In the genomic region with DNA sequence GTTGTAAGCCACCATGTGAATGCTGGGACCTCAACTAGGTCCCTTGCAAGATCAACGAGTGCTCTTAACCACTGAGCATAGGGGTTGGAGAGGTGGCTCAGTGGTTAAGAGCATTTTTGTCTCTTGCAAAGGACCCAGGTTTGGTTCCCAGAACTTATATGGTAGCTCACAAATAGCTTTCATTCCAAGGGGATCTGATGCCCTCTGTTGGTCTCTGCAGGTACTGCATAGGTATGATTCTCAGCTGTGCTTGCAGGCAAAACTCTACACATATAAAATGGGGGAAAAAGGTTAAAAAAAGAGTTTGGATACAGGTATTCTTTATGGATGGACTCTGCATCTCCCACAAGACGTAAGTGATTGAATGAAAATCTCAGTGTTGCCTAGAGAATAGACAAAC, we compare ENCODE assay signal across 9 mouse cellular contexts. TPM values are rescaled to one million over a fixed set of nuclear protein-coding genes. Genes with fewer than 3 reads are reported as not detected.
DNase-seq lines count a peak whose midpoint lies in the region; ATAC-seq and TF ChIP-seq lines count a peak whose summit lies in the region.
"Had no signal": no experiment of that assay in that cellular context is flagged by ENCODE, and none has a peak within 500 bp of the region (broad histone marks: within the 10 kb centered on the region; RNA-seq: fewer than 3 reads in every experiment).

No protein-coding gene starts in this region.

- no peaks in the 10 kb centered on the region; the same call in 1 of the 2 replicates for H3K9me3 ChIP-seq in E14TG2a.4 (ENCODE audit: low read length)
- H3K9me3 ChIP-seq: neural tube, embryonic 13.5 days had no signal

- ATAC-seq in inflammation-experienced regulatory T-cells, adult 6 months = no peak

- DNase-seq in heart, postnatal 4 days = peak; percentile 14
- no peak for DNase-seq in heart, adult 9 months (ENCODE audit: low spot score in 2 of 2)
- DNase-seq in embryo, embryonic 10 days (ENCODE audit: low spot score) = peak; percentile 41
- DNase-seq in natural killer cell, adult 2 months (ENCODE audit: low spot score in 2 of 2) = peak; percentile 30 to 37
- DNase-seq in gastrocnemius, postnatal 25 days = no peak
- no peak for DNase-seq in layer of hippocampus, adult 8-10 months (ENCODE audit: low spot score in 2 of 2)

- no peak overlapping the region for H3K4me3 ChIP-seq in E14TG2a.4 (replicated peaks; ENCODE audit: low read length)
- H3K4me3 ChIP-seq: neural tube, embryonic 13.5 days had no signal

- H3K36me3 ChIP-seq in E14TG2a.4 (ENCODE audit: insufficient read depth, low read length) = 0 out of 2 replicates have a peak, but pooled peaks cover under 1% of the 10 kb centered on the region
- H3K36me3 ChIP-seq: neural tube, embryonic 13.5 days had no signal

- no peaks in the 10 kb centered on the region for H3K27me3 ChIP-seq in E14TG2a.4 (ENCODE audit: insufficient read depth, low read length)
- H3K27me3 ChIP-seq: neural tube, embryonic 13.5 days had no signal

- peak; percentile 98 for TF ChIP-seq CTCF in E14TG2a.4 (conservative IDR thresholded peaks at IDR 0.05; ENCODE audit: low read length)

- peaks cover 85% of the 10 kb centered on the region for H3K4me1 ChIP-seq in E14TG2a.4 (replicated peaks; ENCODE audit: low read depth, low read length)
- H3K4me1 ChIP-seq: neural tube, embryonic 13.5 days had no signal

RNA-seq across cellular contexts. Expression of gene Rab29, which starts 15.8 kb away (rescaled TPM):
- total RNA-seq in heart, postnatal 4 days (2021) = 10 to 100 TPM; 10.6 to 10.8 TPM
- polyA plus RNA-seq in inflammation-experienced regulatory T-cells, adult 6 months (2017; shearing (Covaris generic)) = 10 to 100 TPM; 36.3 to 55.1 (median 42.5) TPM
- 1 to 10 TPM; 6.4 to 7.4 TPM for total RNA-seq in gastrocnemius, postnatal 25 days (2021)
- total RNA-seq in layer of hippocampus, adult 8-10 months (2022) = 10 to 100 TPM in 2 of 4 experiments, 1 to 10 TPM in 2; 5.9 to 11.1 (median 9.3) TPM

RNA-seq across cellular contexts. Expression of gene Nucks1, which starts 27.5 kb away (rescaled TPM):
- 100 to 1,000 TPM; 169 to 172 TPM for total RNA-seq in heart, postnatal 4 days (2021)
- 10 to 100 TPM; 36.5 to 67.7 (median 43.0) TPM for polyA plus RNA-seq in inflammation-experienced regulatory T-cells, adult 6 months (2017; shearing (Covaris generic))
- total RNA-seq in gastrocnemius, postnatal 25 days (2021) = 10 to 100 TPM; 53.8 to 53.9 TPM
- 100 to 1,000 TPM; 151 to 160 (median 159) TPM for total RNA-seq in layer of hippocampus, adult 8-10 months (2022)

RNA-seq across cellular contexts. Expression of gene Slc41a1, which starts 55.5 kb away (rescaled TPM):
- 10 to 100 TPM; 23.3 to 26.3 TPM for total RNA-seq in heart, postnatal 4 days (2021)
- 10 to 100 TPM; 14.0 to 24.6 (median 17.6) TPM for polyA plus RNA-seq in inflammation-experienced regulatory T-cells, adult 6 months (2017; shearing (Covaris generic))
- total RNA-seq in gastrocnemius, postnatal 25 days (2021) = 10 to 100 TPM; 53.4 to 53.5 TPM
- total RNA-seq in layer of hippocampus, adult 8-10 months (2022) = 10 to 100 TPM; 66.7 to 71.1 (median 68.5) TPM

Comparison
In these comparisons a context has a peak if more than half of its experiments do, and no peak if none do; other contexts are left out.
1. DNase-seq: peak in heart, postnatal 4 days (single experiment), embryo, embryonic 10 days (single experiment) and natural killer cell, adult 2 months (2 of 2); none in heart, adult 9 months (0 of 2), gastrocnemius, postnatal 25 days (single experiment) and layer of hippocampus, adult 8-10 months (0 of 2).